Mouse (Mus musculus): ENCODE data around the gene Ipo5.

Ipo5 gene

DNA sequence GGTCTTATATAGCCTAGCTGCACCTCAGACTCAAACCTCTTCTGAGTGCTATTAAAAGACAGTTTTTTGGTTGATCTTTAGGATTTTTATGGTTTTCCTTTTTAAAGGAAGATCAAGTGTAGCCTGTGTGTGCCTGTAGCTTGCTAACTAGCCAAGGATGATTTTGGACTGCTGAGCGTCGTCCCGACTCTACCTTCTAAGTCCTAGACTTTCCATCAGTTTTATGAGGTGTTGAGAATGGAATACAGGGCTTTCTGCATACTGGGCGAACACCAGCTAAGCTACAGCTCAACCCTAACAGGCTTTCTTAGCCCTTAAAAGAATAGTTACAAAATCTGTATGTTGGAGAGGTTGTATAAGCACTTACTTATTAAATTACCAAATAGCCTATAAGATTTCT, 13.0 kb downstream of the Ipo5 start:
- in situ Hi-C loops (cut with MboI): no loop called here

DNA sequence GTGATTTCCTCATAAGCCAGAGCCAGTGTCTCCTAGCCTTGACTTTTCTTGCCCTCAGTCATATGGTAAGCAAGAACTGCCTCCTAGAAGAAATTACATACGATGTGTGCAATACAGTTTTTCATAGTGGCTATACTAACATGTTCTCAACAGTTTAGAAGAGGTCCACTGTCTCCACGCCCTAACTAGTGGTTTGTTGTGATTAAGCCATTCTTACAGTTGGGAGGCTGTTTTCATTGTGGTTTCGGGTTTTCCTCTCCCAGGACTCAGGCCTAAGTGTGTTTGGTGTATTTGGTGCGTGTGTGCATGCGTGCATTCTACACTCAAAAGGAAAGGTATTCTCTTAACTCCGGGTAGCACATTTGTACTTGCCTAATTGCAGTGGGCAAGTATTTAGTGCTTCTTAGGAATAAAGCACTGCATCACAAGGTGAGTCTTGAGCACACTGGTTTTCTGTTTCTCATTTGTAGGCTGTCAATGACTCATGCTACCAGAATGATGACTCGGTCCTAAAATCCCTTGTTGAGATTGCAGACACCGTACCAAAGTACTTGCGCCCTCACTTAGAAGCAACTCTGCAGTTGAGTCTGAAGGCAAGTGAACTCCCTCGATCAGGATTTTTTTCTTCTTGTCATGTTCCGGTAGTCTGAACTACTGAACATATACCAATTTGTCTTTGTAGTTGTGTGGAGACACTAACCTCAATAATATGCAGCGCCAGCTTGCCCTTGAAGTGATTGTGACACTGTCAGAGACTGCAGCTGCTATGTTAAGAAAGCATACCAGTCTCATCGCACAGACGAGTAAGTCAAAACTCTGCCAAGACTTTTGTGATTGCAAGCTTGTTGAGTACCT, 14.9 kb downstream of the Ipo5 start:
- in situ Hi-C loops (cut with MboI): no loop called here

DNA sequence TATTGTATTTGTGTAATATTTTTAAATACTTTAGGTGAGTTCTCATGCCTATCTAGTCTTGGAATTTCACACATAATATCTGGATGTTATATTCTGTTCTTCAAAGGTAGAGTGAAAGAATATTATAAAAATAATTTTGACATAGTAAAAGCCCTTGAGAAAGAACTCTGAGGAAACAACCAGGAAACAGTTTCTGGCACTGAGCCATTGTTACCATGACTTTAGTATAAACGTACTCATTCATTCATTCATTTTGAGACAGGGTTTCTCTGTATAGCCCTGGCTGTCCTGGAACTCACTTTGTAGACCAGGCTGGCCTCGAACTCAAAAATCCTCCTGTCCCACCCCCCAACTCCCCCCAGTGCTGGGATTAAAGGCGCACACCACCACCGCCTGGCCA, 20.2 kb downstream of the Ipo5 start:
- in situ Hi-C loops (cut with MboI): no loop called here

DNA sequence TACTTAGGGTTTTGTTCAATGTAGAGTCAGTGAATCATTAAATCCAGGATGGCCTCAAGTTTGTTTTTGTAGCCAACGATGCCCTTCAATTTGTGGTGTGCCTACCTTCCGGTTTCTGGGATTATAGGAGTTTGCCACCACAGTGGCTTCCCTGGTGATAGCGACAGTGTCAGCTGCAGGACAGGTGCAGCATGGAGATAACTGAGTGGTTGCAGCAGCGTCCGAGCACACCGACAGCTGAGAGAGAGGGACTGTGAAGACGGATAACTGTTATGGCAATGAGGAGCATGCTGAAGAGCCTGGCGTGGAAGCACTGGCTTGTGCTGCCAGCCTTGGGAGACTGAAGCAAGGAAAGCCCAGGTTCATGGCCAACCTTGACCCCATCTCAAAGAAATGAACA, 22.6 kb downstream of the Ipo5 start:
- in situ Hi-C loops (cut with MboI): no loop called here

DNA sequence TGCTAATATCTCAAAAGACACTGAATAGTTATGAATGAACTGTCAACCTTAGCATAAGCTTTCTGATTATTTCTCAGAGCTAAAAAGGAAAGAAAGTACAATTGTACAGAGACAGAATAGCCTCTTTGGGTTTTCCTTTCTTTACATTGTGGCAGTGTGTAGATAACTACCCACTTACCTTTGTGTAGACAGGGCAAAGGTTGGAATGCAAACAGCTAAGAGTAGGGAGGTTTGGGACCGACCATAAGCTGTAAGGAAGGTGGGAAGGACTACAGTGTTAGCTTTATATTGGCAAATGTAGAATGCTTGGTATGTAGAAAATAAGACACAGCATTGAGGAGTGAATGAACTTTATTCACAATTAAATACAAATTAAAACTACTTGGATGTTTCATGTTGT, 26.1 kb downstream of the Ipo5 start:
- in situ Hi-C loops (cut with MboI): no loop called here

DNA sequence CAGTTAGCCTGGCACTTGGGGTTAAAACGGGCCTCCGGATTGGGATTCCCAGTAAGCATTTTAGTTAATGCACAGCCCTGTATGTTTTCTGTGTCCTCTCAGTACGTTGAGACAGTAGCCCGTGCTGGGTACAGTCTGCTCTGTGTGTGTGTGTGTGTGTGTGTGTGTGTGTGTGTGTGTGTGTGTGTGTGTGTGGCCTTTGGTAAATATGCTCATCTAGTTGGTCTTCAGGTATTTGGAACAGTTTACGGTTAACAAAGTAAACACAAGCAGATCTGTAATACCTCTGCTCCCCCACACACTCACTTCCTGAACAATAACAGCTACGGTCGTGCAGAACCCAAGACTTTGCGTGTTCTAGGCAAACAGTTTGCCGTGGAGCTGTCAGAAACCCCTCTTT, 31.8 kb downstream of the Ipo5 start:
- in situ Hi-C loops (cut with MboI): no loop called here

DNA sequence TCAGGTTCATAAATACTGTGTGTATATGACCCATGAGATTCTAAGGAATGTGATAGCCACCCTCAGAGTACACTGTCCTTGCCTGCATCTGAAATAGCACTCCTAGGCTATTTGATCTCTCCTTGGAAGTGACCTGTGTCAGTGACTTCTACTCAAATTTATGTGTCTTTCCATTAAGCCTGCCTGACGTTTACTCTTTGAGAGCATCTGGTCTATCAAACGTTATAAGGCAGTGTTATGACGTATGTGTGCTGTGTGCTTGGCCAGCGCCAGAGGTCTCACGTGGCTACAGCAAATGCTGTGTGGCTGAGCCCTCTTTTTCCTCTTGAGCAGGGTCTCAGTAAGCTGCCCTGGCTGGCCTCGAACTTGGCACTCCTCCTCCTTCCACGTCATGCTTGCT, 34.1 kb downstream of the Ipo5 start:
- in situ Hi-C loops (cut with MboI): no loop called here

DNA sequence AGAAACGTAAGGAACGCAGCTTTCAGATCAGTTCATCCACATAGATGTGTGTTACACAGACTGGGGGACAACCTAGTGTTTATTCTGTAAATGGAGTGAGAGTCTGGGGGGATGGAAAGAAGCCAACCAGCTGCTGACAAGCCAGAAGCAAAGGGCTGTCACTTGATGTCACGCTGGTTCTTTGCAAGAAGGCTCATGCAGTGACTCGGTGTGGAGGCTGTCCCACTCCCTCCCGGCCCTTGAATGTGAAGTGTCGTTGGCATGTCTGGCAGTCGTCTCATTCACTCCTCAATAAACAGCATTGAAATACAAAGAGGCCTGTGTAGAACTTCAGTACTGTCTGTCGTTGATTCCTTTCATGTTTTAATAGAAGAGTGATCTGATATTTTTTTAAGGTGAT, 36.1 kb downstream of the Ipo5 start:
- in situ Hi-C loops (cut with MboI): no loop called here

DNA sequence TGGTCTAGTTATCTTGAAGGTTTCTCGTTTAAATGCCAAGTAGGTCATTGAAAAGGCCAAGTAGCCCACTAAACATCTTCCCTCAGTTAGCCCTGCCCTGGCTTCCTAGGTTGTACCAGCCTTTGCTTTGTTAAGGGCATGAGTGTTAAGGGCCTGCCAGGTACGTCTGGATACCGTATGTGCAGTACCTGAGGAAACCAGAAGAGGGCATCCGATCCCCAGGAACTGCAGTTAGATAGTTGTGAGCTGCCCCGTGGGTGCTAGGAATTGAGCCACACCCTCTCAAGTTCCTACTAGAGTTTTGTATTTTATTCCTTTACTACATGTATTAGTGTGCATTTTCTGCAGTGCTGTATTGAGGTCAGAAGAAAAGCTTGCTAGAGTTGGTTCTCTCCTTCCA, 38.0 kb downstream of the Ipo5 start:
- in situ Hi-C loops (cut with MboI): no loop called here

DNA sequence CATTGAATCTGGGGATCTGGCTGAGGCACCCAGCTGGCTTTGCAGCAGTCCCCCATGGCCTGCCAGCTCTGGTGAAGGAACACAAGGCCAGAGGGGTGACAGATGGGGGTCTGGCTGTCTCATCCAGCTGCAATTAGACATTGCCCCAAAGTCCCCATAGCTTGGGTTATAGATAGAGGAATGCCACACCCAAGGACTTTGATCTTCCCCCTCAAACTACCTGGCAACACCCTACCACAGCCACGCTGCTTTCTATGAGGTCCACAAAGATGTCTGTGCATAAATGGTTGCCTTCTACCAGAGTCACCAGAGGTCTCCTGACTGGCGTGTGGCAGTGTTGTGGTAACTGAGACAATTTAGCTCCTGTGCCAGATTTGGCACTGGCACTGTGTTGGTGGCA, 39.0 kb downstream of the Ipo5 start:
- in situ Hi-C loops (cut with MboI): no loop called here

DNA sequence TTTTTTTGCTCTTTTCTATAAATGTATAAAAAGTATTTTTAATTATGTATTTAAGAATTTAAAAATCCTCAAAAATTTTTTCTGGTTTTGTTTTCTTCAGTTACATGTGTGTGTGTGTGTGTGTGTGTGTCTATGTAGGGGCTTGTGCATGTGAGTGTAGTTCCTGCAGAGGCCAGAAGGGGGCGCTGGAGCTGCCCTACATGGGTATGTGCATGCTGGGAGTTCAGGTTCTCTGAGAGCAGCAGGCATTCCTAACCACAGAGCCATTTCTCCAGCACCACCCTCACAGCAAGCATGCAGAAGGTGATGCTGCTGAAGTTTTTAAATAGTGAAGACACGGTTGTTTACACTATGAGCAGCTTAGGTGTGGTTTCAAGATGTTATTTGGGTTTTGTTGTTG, 41.4 kb downstream of the Ipo5 start:
- in situ Hi-C loops (cut with MboI): no loop called here

DNA sequence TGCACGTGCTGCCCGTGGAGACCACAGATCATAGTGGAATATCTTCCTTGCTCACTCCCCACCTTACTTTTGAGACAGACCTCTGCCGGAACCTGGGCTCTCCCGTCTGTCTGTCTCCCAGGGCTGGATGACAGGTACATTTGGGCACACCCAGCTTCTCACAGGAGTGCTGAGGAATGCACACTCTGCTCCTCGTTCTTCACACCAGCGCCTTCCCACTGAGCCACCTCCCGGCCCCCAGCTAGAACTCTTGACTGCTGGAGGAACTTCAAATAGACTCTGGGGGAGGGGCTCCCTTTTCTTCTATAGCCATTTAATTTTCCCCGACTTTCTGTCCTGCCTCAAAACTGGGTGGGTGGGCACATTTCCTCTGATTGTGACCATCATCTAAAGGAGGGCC, 49.5 kb downstream of the Ipo5 start:
- in situ Hi-C loops (cut with MboI): no loop called here

DNA sequence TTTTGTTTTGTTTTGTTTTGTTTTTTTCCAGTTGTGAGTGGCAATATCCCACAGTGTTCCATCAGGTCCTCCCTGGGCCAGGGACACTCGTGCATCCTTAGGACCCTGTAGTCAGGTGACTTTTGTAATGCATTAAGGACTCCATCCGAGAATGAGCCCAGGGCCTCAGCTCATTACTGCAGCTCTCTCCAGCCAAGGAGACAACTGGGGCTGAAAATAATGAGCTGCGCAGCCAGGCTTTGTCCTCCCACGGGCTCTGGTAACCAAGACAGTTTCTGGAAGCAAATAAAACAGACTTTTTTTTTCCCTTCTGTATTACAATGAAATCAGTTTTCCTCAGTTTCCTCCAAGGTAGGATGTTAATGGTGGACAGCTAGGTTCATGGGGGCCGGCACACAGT, 50.0 kb downstream of the Ipo5 start:
- in situ Hi-C loops (cut with MboI): no loop called here

DNA sequence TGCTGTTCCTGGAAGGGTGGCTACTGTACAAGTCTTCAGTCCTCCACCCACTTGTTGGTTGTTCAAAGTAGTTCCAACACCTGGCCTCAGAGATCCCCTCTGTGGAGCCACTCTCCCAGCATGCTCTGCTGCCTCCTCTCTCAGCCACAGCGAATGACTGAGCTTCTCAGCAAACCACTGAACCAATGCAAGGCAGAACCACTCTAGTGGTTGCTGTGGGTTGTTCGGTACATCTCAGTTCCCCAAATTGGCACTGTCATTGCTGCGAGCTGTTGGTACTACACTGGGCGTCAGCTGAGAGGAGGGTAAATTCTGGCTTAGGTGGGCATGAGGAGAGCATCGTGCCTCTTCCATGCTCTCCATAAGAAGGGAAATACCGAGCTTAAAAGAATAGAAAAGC, 56.0 kb downstream of the Ipo5 start:
- in situ Hi-C loops (cut with MboI): no loop called here

DNA sequence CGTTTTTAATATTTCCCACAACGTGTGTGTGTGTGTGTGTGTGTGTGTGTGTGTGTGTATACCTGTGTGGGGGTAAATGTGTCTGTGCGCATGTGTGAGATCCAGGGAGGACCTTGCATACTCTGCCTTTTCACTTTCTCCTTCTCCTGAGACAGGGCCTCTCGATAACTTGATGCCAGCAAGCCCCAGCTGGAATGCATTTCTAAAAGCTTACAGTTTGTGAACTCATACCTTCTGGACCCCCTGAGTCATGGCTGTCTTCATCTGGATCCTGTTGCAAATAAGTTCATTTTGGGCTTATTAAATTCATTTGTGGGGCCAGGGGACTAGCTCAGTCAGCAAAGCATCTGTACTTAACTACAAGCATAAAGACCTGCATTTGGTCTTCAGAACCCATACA, 57.7 kb downstream of the Ipo5 start:
- in situ Hi-C loops (cut with MboI): no loop called here

DNA sequence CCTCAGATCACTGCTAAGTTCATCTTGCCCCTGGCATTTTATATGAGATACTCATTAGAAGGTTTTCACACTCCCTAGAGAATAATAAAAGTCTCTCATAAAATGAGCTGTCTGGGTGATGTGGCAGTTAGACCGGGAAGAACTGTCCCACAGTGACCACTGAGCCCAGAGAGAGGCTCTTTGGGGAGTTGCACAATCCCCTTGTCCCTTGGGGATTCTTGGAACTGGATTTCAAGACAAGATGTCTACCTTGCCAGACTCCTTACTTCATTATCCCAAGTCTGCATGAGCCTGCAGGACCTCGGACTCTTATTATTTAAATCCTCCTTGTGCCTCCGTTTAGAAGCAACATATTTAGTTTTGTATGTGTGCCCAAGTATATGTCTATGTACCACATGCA, 58.6 kb downstream of the Ipo5 start:
- in situ Hi-C loops (cut with MboI): no loop called here

DNA sequence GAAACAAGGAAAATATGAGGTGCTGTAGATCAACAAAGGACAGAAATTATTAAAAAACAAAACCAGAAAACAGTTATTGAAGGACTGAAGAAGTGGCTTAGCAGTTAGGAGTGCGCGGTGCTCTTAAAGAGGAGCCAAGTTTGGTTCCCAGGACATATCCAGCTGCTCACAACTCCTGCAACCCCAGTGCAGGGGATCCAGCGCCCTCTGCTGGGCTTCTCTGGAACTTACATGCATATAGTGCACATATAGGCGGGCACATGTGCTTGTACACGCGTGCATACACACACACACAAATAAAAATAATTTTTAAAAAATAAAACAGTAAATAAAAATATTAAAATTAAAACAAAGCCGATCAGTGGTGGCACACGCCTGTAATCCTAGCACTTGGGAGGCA, 59.6 kb downstream of the Ipo5 start:
- in situ Hi-C loops (cut with MboI): no loop called here

DNA sequence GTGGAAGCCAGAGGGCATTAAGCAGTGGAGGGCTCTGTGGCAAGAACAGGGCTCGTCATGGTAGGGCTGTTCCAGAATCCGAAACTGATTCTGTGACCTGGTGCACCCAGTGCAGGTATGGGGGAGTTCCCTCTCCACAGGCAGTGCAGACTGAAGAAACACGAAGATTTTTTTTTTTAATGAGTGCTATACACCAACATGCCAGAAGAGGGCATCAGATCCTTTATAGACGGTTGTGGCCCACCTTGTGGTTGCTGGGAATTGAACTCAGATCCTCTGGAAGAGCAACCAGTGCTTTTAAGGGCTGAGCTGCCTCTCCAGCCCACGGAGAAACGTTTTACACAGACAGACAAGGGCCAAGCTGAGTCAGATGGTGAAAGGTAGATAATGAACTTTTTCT, 60.3 kb downstream of the Ipo5 start:
- in situ Hi-C loops (cut with MboI): no loop called here

DNA sequence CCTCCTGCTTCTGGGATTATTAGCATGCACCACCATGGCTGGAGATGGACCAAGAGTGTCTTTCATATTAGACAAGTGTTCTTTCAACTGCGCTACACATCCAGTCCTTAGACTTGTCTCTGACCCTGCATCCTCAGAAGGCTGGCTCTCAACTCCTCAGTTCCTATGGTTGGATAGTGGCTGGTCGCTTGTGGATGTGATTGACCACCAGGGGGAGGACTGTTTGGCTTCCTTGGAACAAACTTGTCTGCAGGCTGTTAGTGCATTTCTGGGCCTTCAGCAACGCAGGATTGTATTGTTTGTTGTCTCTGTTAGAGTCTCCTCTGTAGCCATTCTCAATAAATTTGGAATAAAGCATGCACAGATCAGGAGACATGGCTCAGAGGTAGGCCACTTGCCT, 68.5 kb downstream of the Ipo5 start:
- in situ Hi-C loops (cut with MboI): no loop called here

DNA sequence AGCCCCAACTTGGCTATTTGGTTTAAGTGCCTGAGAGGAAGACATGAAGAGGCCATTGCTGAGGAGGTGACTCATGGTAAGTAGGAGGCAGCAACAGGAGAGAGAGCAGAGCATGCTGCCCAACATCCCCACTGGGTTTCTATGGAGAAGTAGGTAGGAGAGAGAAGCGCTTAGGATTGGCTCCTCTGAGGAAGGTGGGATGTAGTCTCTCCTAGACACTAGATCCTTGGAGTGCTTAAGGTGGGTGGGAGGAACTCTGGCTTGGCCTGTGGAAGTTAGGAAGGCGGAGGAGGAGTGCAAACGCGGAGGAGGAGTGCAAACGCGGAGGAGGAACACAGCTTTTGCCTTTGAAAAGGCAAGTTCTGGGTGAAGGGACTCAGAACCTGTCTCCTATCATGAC, 78.1 kb downstream of the Ipo5 start:
- in situ Hi-C loops (cut with MboI): no loop called here
